Mouse (Mus musculus): ENCODE results near the gene Fam57b. TPM values are rescaled to one million over a fixed set of nuclear protein-coding genes. Genes with fewer than 3 reads are reported as not detected.
A peak's percentile ranks its signal among the peaks of the same experiment; 100 is the strongest.

The Fam57b gene
- polyA plus RNA-seq, 1 experiment = 0.94 TPM

GRCm38 (mm10) chr7:126803181-126803580 lies 5.7 kb downstream of the Fam57b start:
- Histone ChIP-seq H3K79me2 (ENCODE audit: control insufficient read depth, insufficient read depth) (peaks cover 8% of the 10 kb centered on the region), H3ac (ENCODE audit: control insufficient read depth, insufficient read length) (no peak overlapping the region), H3K36me3 (ENCODE audit: control insufficient read depth, insufficient read depth) (no peaks in the 10 kb centered on the region), H3K27me3 (ENCODE audit: control insufficient read depth, insufficient read depth, insufficient read length) (no peaks in the 10 kb centered on the region), H3K4me2 (ENCODE audit: low read depth) (peak overlapping the region; percentile 87), H3K4me3 (no peak overlapping the region)
- TF ChIP-seq E2F4 (IDR thresholded peaks at IDR 0.05; ENCODE audit: insufficient read depth) (no peak), POLR2AphosphoS2 (IDR thresholded peaks at IDR 0.05; ENCODE audit: insufficient read length, low read depth) (no peak), REST (IDR thresholded peaks at IDR 0.05; ENCODE audit: insufficient read depth, insufficient read length) (no peak), TCF3 (IDR thresholded peaks at IDR 0.05; ENCODE audit: insufficient read length, low read depth) (no peak), TCF12 (IDR thresholded peaks at IDR 0.05; ENCODE audit: insufficient read depth, poor library complexity, severe bottlenecking) (no peak), POLR2A (IDR thresholded peaks at IDR 0.05; ENCODE audit: insufficient read length, low read depth) (no peak), SRF (IDR thresholded peaks at IDR 0.05; ENCODE audit: control insufficient read depth, insufficient read length, low read depth) (no peak), MAX (IDR thresholded peaks at IDR 0.05; ENCODE audit: low read depth) (no peak), USF1 (IDR thresholded peaks at IDR 0.05; ENCODE audit: low read depth) (no peak), CEBPB (IDR thresholded peaks at IDR 0.05; ENCODE audit: insufficient read depth, poor library complexity, severe bottlenecking) (no peak), MYOD1 (IDR thresholded peaks at IDR 0.05; ENCODE audit: control insufficient read depth in 1 of 3, insufficient read length in 2 of 3, low read depth in 2 of 3) (no peak), MYOG (IDR thresholded peaks at IDR 0.05; ENCODE audit: control insufficient read depth in 1 of 3, insufficient read depth in 1 of 3, insufficient read length in 2 of 3, low read depth in 2 of 3) (no peak)

GRCm38 (mm10) chr7:126803751-126804150 lies 6.3 kb downstream of the Fam57b start:
- no peak for TF ChIP-seq POLR2A (IDR thresholded peaks at IDR 0.05; ENCODE audit: insufficient read length, low read depth)
- H3K4me3 ChIP-seq = no peak overlapping the region
- no peaks in the 10 kb centered on the region for H3K36me3 ChIP-seq (ENCODE audit: control insufficient read depth, insufficient read depth)
- H3K4me2 ChIP-seq (ENCODE audit: low read depth) = peak overlapping the region; percentile 87
- no peaks in the 10 kb centered on the region for H3K27me3 ChIP-seq (ENCODE audit: control insufficient read depth, insufficient read depth, insufficient read length)
- H3K79me2 ChIP-seq (ENCODE audit: control insufficient read depth, insufficient read depth) = peaks cover 2% of the 10 kb centered on the region
- no peak overlapping the region for H3ac ChIP-seq (ENCODE audit: control insufficient read depth, insufficient read length)

- Histone ChIP-seq H3K27me3 (ENCODE audit: control insufficient read depth, insufficient read depth, insufficient read length) (no peaks in the 10 kb centered on the region), H3K36me3 (ENCODE audit: control insufficient read depth, insufficient read depth) (no peaks in the 10 kb centered on the region), H3ac (ENCODE audit: control insufficient read depth, insufficient read length) (no peak overlapping the region), H3K4me3 (peak overlapping the region; percentile 65), H3K4me2 (ENCODE audit: low read depth) (peak overlapping the region; percentile 67), H3K79me2 (ENCODE audit: control insufficient read depth, insufficient read depth) (no peaks in the 10 kb centered on the region)
- TF ChIP-seq E2F4 (IDR thresholded peaks at IDR 0.05; ENCODE audit: insufficient read depth) (no peak), POLR2A (IDR thresholded peaks at IDR 0.05; ENCODE audit: insufficient read length, low read depth) (peak; percentile 34), MAX (IDR thresholded peaks at IDR 0.05; ENCODE audit: low read depth) (no peak)
Observed at GRCm38 (mm10) chr7:126806956-126807355, 9.5 kb downstream of the Fam57b start.

GRCm38 (mm10) chr7:126807405-126807804 lies 9.9 kb downstream of the Fam57b start:
- H3K79me2 ChIP-seq (ENCODE audit: control insufficient read depth, insufficient read depth) = no peaks in the 10 kb centered on the region
- H3K4me2 ChIP-seq (ENCODE audit: low read depth) = peak overlapping the region; percentile 67
- TF ChIP-seq TCF12 (IDR thresholded peaks at IDR 0.05; ENCODE audit: insufficient read depth, poor library complexity, severe bottlenecking) (no peak), REST (IDR thresholded peaks at IDR 0.05; ENCODE audit: insufficient read depth, insufficient read length) (peak; percentile 54), TCF3 (IDR thresholded peaks at IDR 0.05; ENCODE audit: insufficient read length, low read depth) (no peak), MYOG (IDR thresholded peaks at IDR 0.05; ENCODE audit: control insufficient read depth in 1 of 3, insufficient read depth in 1 of 3, insufficient read length in 2 of 3, low read depth in 2 of 3) (no peak), CEBPB (IDR thresholded peaks at IDR 0.05; ENCODE audit: insufficient read depth, poor library complexity, severe bottlenecking) (no peak), MYOD1 (IDR thresholded peaks at IDR 0.05; ENCODE audit: control insufficient read depth in 1 of 3, insufficient read length in 2 of 3, low read depth in 2 of 3) (no peak), MAX (IDR thresholded peaks at IDR 0.05; ENCODE audit: low read depth) (no peak), POLR2A (IDR thresholded peaks at IDR 0.05; ENCODE audit: insufficient read length, low read depth) (peak; percentile 14), USF1 (IDR thresholded peaks at IDR 0.05; ENCODE audit: low read depth) (no peak), SRF (IDR thresholded peaks at IDR 0.05; ENCODE audit: control insufficient read depth, insufficient read length, low read depth) (no peak), POLR2AphosphoS2 (IDR thresholded peaks at IDR 0.05; ENCODE audit: insufficient read length, low read depth) (no peak), E2F4 (IDR thresholded peaks at IDR 0.05; ENCODE audit: insufficient read depth) (no peak)
- H3ac ChIP-seq (ENCODE audit: control insufficient read depth, insufficient read length) = peak overlapping the region; percentile 21
- no peaks in the 10 kb centered on the region for H3K27me3 ChIP-seq (ENCODE audit: control insufficient read depth, insufficient read depth, insufficient read length)
- no peaks in the 10 kb centered on the region for H3K36me3 ChIP-seq (ENCODE audit: control insufficient read depth, insufficient read depth)
- peak overlapping the region; percentile 65 for H3K4me3 ChIP-seq

- Histone ChIP-seq H3ac (ENCODE audit: control insufficient read depth, insufficient read length) (peak overlapping the region; percentile 21), H3K4me3 (peak overlapping the region; percentile 65), H3K36me3 (ENCODE audit: control insufficient read depth, insufficient read depth) (no peaks in the 10 kb centered on the region), H3K4me2 (ENCODE audit: low read depth) (peak overlapping the region; percentile 67), H3K79me2 (ENCODE audit: control insufficient read depth, insufficient read depth) (no peaks in the 10 kb centered on the region), H3K27me3 (ENCODE audit: control insufficient read depth, insufficient read depth, insufficient read length) (no peaks in the 10 kb centered on the region)
- TF ChIP-seq SRF (IDR thresholded peaks at IDR 0.05; ENCODE audit: control insufficient read depth, insufficient read length, low read depth) = peak; percentile 42
- peak; percentile 69 for TF ChIP-seq E2F4 (IDR thresholded peaks at IDR 0.05; ENCODE audit: insufficient read depth)
- TF ChIP-seq POLR2AphosphoS2 (IDR thresholded peaks at IDR 0.05; ENCODE audit: insufficient read length, low read depth) = peak; percentile 66
- no peak for TF ChIP-seq MYOD1 (IDR thresholded peaks at IDR 0.05; ENCODE audit: control insufficient read depth in 1 of 3, insufficient read length in 2 of 3, low read depth in 2 of 3)
- peak; percentile 80 for TF ChIP-seq POLR2A (IDR thresholded peaks at IDR 0.05; ENCODE audit: insufficient read length, low read depth)
Observed at GRCm38 (mm10) chr7:126808703-126809455, 11.4 kb downstream of the Fam57b start.

All from myocyte (in vitro differentiated cells).